Mouse (Mus musculus): ENCODE data around the gene Gm10306.

Gm10306 gene

DNA sequence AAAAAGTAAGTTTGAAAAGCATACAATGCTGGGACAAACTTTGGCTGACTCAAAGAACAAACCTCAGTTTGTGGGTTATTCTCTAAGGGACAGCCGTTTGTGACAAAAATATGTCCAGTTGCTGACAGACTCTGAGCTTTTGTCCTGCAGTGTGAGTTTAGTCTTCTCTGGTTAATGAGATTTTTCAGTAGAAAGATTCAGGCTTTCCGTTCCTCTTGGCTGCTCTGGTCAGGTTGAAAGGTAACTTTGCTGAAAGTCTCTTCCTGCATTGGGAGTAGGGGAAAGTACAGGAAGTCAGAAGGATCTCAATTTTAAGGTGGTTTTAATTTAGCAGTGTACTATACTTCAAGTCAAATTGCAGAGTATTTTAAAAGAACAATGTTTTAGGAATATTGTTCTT lies 49.2 kb downstream of the Gm10306 start:
- no peak for DNase-seq (ENCODE audit: low read depth, low spot score)
